Mouse (Mus musculus) stomach, postnatal 0 days (tissue): Measurements from ENCODE around the gene P3h1. TPM values are rescaled to one million over a fixed set of nuclear protein-coding genes. Genes with fewer than 3 reads are reported as not detected.
A peak's percentile ranks its signal among the peaks of the same experiment; 100 is the strongest.

Experiments
- ATAC-seq: fragments of 200-750 bp; cut with Nextera tagmentation; 2 replicates; pipeline ENCODE4 v1.8.0; 2017; ENCODE audit not compliant: low FRiP score, low TSS enrichment
- DNase-seq: peaks from one replicate; pipeline ENCODE4 v3.0.0-alpha.2; 2016; ENCODE audit warnings: low spot score
- H3K27ac ChIP-seq: fragments of 300-500 bp; sonication (generic); replicated peaks from 2 replicates; pipeline ENCODE4 v1.5.1; 2014; ENCODE audit warnings: mild to moderate bottlenecking, control low read depth
- H3K27me3 ChIP-seq: fragments of 300-500 bp; sonication (generic); 2 replicates; pipeline ENCODE4 v1.6.1; 2014; ENCODE audit warnings: low read length; ENCODE audit not compliant: control insufficient read depth, insufficient read depth
- H3K36me3 ChIP-seq: fragments of 300-500 bp; sonication (generic); 2 replicates; pipeline ENCODE4 v1.6.1; 2014; ENCODE audit warnings: low read length, mixed read lengths; ENCODE audit not compliant: control insufficient read depth, insufficient read depth
- H3K4me1 ChIP-seq: fragments of 300-500 bp; sonication (generic); replicated peaks from 2 replicates; pipeline ENCODE4 v1.6.1; 2014; ENCODE audit warnings: antibody characterized with exemption; ENCODE audit not compliant: control insufficient read depth, insufficient read depth
- H3K4me2 ChIP-seq: fragments of 300-500 bp; sonication (generic); replicated peaks from 2 replicates; pipeline ENCODE4 v1.6.1; 2014; ENCODE audit warnings: low read depth, mild to moderate bottlenecking, control low read depth, moderate library complexity
- H3K4me3 ChIP-seq: fragments of 300-500 bp; sonication (generic); 2 replicates; pipeline ENCODE4 v1.5.1; 2014; ENCODE audit warnings: low read depth, low read length, control low read depth
- H3K9ac ChIP-seq: fragments of 300-500 bp; sonication (generic); 2 replicates; pipeline ENCODE4 v1.6.1; 2014; ENCODE audit warnings: mild to moderate bottlenecking, low read length, control low read depth, mixed read lengths
- H3K9me3 ChIP-seq: fragments of 300-500 bp; sonication (generic); 2 replicates; pipeline ENCODE4 v1.6.1; 2016; ENCODE audit warnings: low read length; ENCODE audit not compliant: control insufficient read depth
- CTCF ChIP-seq: IDR thresholded peaks from 2 replicates; pipeline ENCODE4 v1.5.1; 2016; ENCODE audit warnings: antibody characterized with exemption, low read depth, mild to moderate bottlenecking, moderate library complexity
- EP300 ChIP-seq: optimal IDR thresholded peaks from 2 replicates; pipeline ENCODE3; 2016; ENCODE audit warnings: antibody characterized with exemption
- WGBS: fragments of 180-500 bp; shearing (Covaris S2); extraction: QIAGEN DNeasy Blood & Tissue Kit; methylation state at CpG from one replicate; pipeline ENCODE4 v1.1.7; 2014; 5-methylcytosine and 5-hydroxymethylcytosine counted together
- polyA plus RNA-seq: library from polyadenylated mRNA; unstranded; fragments of >200 nt; fragmentation: Nextera tagmentation; extraction: Ambion mirVana; gene quantifications from 2 replicates; pipeline ENCODE4 v1.2.1, GENCODE M21; 2015

Gene P3h1
- polyA plus RNA-seq, 1 experiment from 2014 or later: 19.7 TPM

GRCm38 (mm10) chr4:119189864-119190263 lies 42.9 kb upstream of the P3h1 start, which contains the start of gene Ermap:
Gene Ermap, minus strand, starts transcription at chr4:119190011.
- no peaks in the 10 kb centered on the region for H3K4me1 ChIP-seq
- no peak within 1 kb of the TSS for H3K9ac ChIP-seq
- H3K4me3 ChIP-seq: no peak within 1 kb of the TSS
- no peaks in the 10 kb centered on the region for H3K27me3 ChIP-seq
- DNase-seq: no peak
- no peaks in the 10 kb centered on the region for H3K36me3 ChIP-seq
- 54% methylated on average over 6 of the region's 6 CpGs for WGBS
- H3K4me2 ChIP-seq: no peak within 1 kb of the TSS
- no peak for TF ChIP-seq EP300
- no peak for TF ChIP-seq CTCF
- H3K27ac ChIP-seq: no peak within 1 kb of the TSS
- no peaks in the 10 kb centered on the region for H3K9me3 ChIP-seq
- ATAC-seq: no peak

DNA sequence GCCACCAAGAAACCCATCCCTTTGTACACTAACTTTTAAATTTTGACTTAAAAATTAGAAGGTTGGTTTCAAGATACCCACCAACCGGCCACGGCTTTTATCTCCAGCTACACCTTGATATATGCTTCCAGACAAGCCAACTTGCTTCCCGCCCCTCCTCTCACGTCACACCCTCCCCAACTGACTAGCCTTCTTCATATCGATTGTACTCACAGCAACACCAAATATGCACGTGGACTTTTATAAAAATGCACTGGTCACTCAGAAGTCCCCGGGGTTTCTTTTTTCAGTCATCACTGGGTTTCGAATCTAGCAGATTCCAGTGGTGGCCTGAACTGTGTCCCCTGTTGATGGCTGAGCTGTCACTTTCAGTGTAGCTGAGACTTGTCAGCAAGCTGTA lies 42.1 kb upstream of the P3h1 start:
- Histone ChIP-seq H3K9me3 (no peaks in the 10 kb centered on the region), H3K4me3 (no peak overlapping the region), H3K9ac (no peak overlapping the region), H3K4me2 (no peak overlapping the region), H3K4me1 (no peaks in the 10 kb centered on the region), H3K27me3 (no peaks in the 10 kb centered on the region), H3K36me3 (no peaks in the 10 kb centered on the region), H3K27ac (no peak overlapping the region)
- TF ChIP-seq CTCF (no peak), EP300 (no peak)
- ATAC-seq (no peak), DNase-seq (no peak)
- WGBS: 69% methylated on average over 8 of the region's 8 CpGs

GRCm38 (mm10) chr4:119191273-119191672 lies 41.4 kb upstream of the P3h1 start:
- no peaks in the 10 kb centered on the region for H3K9me3 ChIP-seq
- H3K27me3 ChIP-seq: no peaks in the 10 kb centered on the region

DNA sequence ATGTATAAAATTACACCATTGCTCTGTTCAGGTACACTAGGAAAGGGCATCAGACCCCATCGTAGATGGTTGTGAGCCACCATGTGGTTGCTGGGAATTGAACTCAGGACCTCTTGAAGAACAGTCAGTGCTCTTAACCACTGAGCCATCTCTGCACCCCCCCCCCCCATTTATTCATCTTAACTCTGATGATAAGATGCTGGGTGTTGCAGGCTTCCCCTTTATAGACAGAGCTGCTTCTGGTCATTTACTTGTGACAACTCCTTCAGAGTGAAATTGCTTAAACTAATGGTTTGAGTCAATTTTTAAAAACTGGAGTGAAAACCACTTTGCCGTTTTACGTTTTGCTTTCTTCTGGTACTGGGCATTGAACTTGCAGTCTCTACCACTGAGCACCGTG lies 40.0 kb upstream of the P3h1 start:
- H3K36me3 ChIP-seq: no peaks in the 10 kb centered on the region
- no peaks in the 10 kb centered on the region for H3K9me3 ChIP-seq
- no peaks in the 10 kb centered on the region for H3K27me3 ChIP-seq
- no peak overlapping the region for H3K9ac ChIP-seq
- H3K4me1 ChIP-seq: peaks cover 2% of the 10 kb centered on the region; the same call in 1 of the 2 replicates
- no peak overlapping the region for H3K4me3 ChIP-seq
- 88% methylated on average over 4 of the region's 4 CpGs for WGBS
- TF ChIP-seq CTCF: no peak
- no peak for TF ChIP-seq EP300
- no peak for ATAC-seq
- H3K4me2 ChIP-seq: no peak overlapping the region
- no peak overlapping the region for H3K27ac ChIP-seq
- DNase-seq: no peak

More at GRCm38 (mm10) chr4:119191273-119191672, 41.4 kb upstream of the P3h1 start:
- Histone ChIP-seq H3K36me3 (no peaks in the 10 kb centered on the region), H3K27ac (no peak overlapping the region), H3K4me1 (peaks cover 2% of the 10 kb centered on the region; the same call in 1 of the 2 replicates), H3K9ac (no peak overlapping the region), H3K4me2 (no peak overlapping the region), H3K4me3 (no peak overlapping the region)
- no peak for TF ChIP-seq CTCF
- no peak for TF ChIP-seq EP300
- WGBS: 49% methylated on average over 3 of the region's 3 CpGs
- ATAC-seq: no peak
- no peak for DNase-seq

DNA sequence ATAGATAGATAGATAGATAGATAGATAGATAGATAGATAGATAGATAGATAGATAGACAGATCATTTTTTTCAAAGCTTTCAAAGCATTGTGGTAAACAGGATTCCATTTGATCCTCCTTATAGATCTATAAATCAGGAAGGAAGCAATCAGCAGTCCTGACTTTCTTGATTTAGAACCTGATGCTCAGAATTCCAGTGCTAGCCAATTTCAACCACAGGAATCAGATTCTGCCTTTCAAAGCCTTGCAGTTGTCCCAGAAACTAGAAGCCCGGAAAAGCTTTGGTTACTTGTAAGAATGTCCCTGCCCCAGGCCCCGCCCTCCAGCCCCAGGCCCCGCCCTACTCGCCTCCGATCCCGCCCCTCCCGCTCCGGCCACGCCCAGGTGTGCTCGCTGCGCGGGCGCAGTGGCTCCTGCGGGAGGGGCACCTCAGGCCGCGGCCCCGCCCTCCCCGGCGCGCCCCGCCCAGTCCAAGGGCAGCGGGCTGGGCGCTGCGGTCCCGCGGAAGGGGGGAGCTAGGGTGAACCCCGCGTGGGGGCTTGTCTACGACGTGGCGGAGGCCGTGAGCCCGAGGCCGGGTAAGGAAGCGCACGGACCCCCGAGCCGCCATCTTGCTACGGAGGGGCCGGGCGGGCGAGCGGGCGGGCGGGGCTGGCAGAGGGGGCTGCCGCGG lies 37.7 kb upstream of the P3h1 start, which contains the start of gene Svbp:
Gene Svbp (plus strand): TSS at position 398 of the 673 bp plus-strand sequence.
- Histone ChIP-seq H3K9ac (peak within 1 kb of the TSS; percentile 85), H3K36me3 (no peaks in the 10 kb centered on the region), H3K9me3 (no peaks in the 10 kb centered on the region), H3K4me2 (peak within 1 kb of the TSS; percentile 73), H3K4me1 (peaks cover 2% of the 10 kb centered on the region; the same call in 1 of the 2 replicates), H3K4me3 (peak within 1 kb of the TSS; percentile 82), H3K27ac (peak within 1 kb of the TSS; percentile 78), H3K27me3 (no peaks in the 10 kb centered on the region)
- WGBS: 1% methylated on average over 34 of the region's 47 CpGs
- peak; percentile 98 for DNase-seq
- TF ChIP-seq EP300 (no peak), CTCF (no peak)
- peak; percentile 98 for ATAC-seq
